Mouse (Mus musculus) thymus, adult 2 months (tissue): ENCODE measurements at regions not wholly inside any gene's neighbourhood (a gene's known extent, or its start where the extent isn't known, plus 50 kb on each side); places are given as distances from the start of the nearest gene placed in this dataset.

Experiments used
- DNase-seq: peaks from one replicate; pipeline ENCODE4 v3.0.0; 2021
- H3K27ac ChIP-seq: fragments of 200-500 bp; 2 replicates; pipeline ENCODE4 v1.5.1; 2012; ENCODE audit warnings: low read length, control low read depth; ENCODE audit not compliant: control insufficient read depth, insufficient read depth
- H3K27me3 ChIP-seq: fragments of 200-500 bp; 2 replicates; pipeline ENCODE4 v1.6.1; 2012; ENCODE audit warnings: mild to moderate bottlenecking, low read length, moderate library complexity, mixed read lengths; ENCODE audit not compliant: control insufficient read depth, insufficient read depth
- H3K36me3 ChIP-seq: fragments of 200-500 bp; 2 replicates; pipeline ENCODE4 v1.6.1; 2012; ENCODE audit warnings: mild to moderate bottlenecking, low read length, moderate library complexity; ENCODE audit not compliant: control insufficient read depth, insufficient read depth
- H3K4me1 ChIP-seq: fragments of 200-500 bp; replicated peaks from 2 replicates; pipeline ENCODE4 v1.6.1; 2012; ENCODE audit warnings: low read length; ENCODE audit not compliant: control insufficient read depth, insufficient read depth
- H3K4me3 ChIP-seq: fragments of 200-500 bp; 2 replicates; pipeline ENCODE4 v1.5.1; 2012; ENCODE audit warnings: mild to moderate bottlenecking, low read length, control low read depth, moderate library complexity; ENCODE audit not compliant: control insufficient read depth, insufficient read depth
- CTCF ChIP-seq: fragments of 200-500 bp; IDR thresholded peaks from 2 replicates; pipeline ENCODE4 v1.5.1; 2012; ENCODE audit warnings: mild to moderate bottlenecking, control low read depth, low read length, moderate library complexity, borderline replicate concordance; ENCODE audit not compliant: control insufficient read depth, poor library complexity, insufficient read depth; ENCODE audit errors: extremely low read depth
- POLR2A ChIP-seq: fragments of 200-500 bp; IDR thresholded peaks from 2 replicates; pipeline ENCODE4 v1.6.1; 2012; ENCODE audit warnings: mild to moderate bottlenecking, low read length, control low read depth, moderate library complexity; ENCODE audit not compliant: control insufficient read depth, poor library complexity, insufficient read depth; ENCODE audit errors: extremely low read depth
- WGBS: fragments of 180-500 bp; shearing (Covaris S2); methylation state at CpG from one replicate; pipeline ENCODE4 v1.1.7; 2018; 5-methylcytosine and 5-hydroxymethylcytosine counted together

DNA sequence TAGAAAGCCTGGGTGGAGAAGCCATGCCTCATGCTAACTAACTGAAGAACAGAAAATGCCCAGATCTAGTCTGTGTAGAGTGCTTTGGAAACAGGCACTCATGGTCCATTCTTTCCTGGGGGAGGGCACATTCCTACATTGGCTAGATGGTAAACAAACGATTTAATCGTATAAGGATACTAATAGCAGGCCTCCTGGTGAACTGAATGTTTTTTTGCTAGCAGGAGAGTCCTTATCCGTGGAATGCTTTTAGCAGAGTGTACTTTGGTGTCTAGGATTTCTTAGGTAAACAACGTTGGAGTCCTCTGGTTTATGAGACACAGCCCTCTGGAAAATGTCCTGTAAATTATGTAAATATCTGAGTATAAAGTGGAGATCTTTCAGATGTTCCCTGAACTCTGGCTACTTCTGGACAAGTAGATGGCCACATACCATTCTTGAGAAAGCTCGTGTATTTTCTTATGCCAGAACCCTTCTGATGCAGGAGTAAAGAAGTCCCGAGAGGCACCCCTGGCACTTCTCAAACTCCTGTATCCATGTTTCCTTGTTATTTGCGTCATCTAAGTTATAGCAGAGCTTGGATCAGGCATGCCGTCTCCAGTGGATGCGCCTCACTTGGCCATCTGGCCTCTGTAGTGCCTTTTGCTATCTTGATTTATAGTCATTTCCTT lies 216.6 kb upstream of the Kif2a start:
- no peaks in the 10 kb centered on the region for H3K4me1 ChIP-seq
- no peak for DNase-seq
- TF ChIP-seq CTCF (no peak), POLR2A (no peak)
- 84% methylated on average over 9 of the region's 9 CpGs for WGBS
- H3K27ac ChIP-seq, result no peak overlapping the region
- no peak overlapping the region for H3K4me3 ChIP-seq
- no peaks in the 10 kb centered on the region for H3K27me3 ChIP-seq
- H3K36me3 ChIP-seq, result no peaks in the 10 kb centered on the region

DNA sequence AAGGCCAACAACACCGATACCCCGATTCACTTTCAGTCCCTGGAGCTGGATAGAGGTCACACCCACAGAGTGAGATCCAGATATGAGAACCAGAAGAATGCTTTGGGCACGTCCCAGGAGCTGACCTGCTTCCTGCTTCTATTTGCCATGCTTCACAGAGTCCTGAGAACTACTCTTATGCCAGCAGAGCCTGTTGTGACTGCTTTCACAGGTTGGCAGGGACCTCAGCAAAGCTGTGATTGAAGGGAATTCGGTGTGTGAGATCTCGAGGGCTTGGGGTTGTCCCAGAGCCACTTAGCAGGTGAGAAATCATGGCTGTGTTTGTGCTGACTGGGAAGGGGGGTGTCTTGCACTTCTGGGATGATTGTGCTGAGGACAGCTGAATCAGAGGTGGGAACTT lies 197.5 kb upstream of the Kif2a start:
- DNase-seq, result no peak
- 68% methylated on average over 5 of the region's 5 CpGs for WGBS
- no peaks in the 10 kb centered on the region for H3K36me3 ChIP-seq
- no peak overlapping the region for H3K27ac ChIP-seq
- TF ChIP-seq CTCF (no peak), POLR2A (no peak)
- no peaks in the 10 kb centered on the region for H3K27me3 ChIP-seq
- no peaks in the 10 kb centered on the region for H3K4me1 ChIP-seq
- H3K4me3 ChIP-seq, result no peak overlapping the region

DNA sequence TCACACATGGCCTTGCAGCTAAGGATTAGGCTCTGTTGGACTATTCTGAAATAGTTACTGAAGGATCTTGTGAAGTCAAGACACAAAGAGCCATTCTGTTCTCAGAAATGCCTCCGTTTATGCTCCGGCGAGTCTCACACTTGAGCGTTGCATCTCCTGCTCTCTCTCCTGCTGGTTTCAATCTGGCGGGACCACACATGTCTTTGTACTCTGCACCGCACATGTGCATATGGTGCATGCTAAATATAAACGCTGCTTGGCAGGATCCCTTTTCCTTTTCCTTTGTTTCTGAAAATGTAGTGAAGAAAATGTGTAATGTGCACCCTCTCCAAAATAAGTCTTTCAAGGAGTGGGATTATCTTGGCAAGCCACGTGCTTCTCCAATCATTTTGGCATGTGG lies 196.4 kb upstream of the Kif2a start:
- 94% methylated on average over 8 of the region's 8 CpGs for WGBS
- H3K4me3 ChIP-seq, result no peak overlapping the region
- TF ChIP-seq CTCF, result no peak
- H3K27me3 ChIP-seq, result no peaks in the 10 kb centered on the region
- no peaks in the 10 kb centered on the region for H3K4me1 ChIP-seq
- DNase-seq, result no peak
- no peak overlapping the region for H3K27ac ChIP-seq
- no peaks in the 10 kb centered on the region for H3K36me3 ChIP-seq

DNA sequence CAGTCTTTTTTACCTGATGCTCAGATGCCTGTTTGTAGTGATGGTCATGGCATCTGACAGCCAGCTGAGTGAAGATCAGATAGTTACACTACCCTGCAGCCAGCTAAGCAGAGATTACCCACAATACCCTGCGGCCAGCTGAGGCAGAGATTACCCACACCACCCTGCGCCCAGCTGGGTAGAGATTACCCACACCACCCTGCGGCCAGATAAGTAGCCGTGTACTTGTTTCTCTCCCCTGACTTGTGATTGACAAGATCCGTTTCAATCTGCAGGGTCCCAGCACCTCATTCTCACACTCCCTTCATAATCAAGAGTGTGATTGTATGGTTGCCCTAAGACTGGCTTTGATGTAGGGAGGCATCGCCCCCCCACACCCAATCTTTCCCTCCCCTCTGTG lies 195.9 kb upstream of the Kif2a start:
- H3K36me3 ChIP-seq, result no peaks in the 10 kb centered on the region
- H3K27ac ChIP-seq, result no peak overlapping the region
- H3K4me3 ChIP-seq, result no peak overlapping the region
- no peaks in the 10 kb centered on the region for H3K4me1 ChIP-seq
- no peak for DNase-seq
- no peaks in the 10 kb centered on the region for H3K27me3 ChIP-seq
- 92% methylated on average over 6 of the region's 6 CpGs for WGBS
- TF ChIP-seq POLR2A (no peak), CTCF (no peak)

DNA sequence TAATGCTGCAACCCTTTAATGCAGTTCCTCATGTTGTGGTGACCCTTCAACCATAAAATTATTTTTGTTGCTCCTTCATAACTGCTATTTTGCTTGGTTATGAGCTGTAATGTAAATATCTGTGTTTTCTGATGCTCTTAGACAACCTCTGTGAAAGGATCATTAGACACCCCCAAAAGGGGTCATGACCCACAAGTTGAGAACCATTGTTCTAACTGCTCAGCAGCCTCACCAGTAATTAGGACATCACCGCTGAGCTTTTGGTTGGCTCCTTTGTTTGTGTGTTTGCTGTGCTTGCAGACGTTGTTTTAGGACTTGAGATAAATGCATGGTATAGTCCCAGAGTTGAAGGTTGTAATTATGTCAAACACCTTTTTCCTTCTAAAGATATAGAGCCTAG lies 191.4 kb upstream of the Kif2a start:
- no peaks in the 10 kb centered on the region for H3K36me3 ChIP-seq
- WGBS, result 78% methylated on average over 2 of the region's 2 CpGs
- no peaks in the 10 kb centered on the region for H3K4me1 ChIP-seq
- no peak for DNase-seq
- H3K27ac ChIP-seq, result no peak overlapping the region
- TF ChIP-seq POLR2A, result no peak
- TF ChIP-seq CTCF, result no peak
- H3K4me3 ChIP-seq, result no peak overlapping the region
- H3K27me3 ChIP-seq, result no peaks in the 10 kb centered on the region

DNA sequence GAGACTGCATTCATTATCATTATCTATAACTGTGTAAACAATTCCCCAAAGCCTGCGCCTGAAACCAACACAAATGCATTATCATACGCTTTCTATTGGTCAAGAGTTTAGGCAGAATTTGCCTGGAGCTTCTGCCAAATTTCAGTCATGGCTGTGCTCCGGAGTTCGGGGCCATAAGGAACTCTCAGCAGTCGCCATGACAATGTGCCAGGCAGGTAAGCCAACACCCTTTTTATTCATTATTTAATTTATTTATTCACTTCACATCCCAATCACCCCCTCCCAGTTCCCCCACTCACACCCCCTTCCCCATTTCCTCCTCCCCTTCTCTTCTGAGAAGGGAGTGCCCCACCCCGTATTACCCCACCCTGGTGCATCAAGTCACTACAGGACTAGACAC lies 188.8 kb upstream of the Kif2a start:
- 91% methylated on average over 6 of the region's 6 CpGs for WGBS

DNA sequence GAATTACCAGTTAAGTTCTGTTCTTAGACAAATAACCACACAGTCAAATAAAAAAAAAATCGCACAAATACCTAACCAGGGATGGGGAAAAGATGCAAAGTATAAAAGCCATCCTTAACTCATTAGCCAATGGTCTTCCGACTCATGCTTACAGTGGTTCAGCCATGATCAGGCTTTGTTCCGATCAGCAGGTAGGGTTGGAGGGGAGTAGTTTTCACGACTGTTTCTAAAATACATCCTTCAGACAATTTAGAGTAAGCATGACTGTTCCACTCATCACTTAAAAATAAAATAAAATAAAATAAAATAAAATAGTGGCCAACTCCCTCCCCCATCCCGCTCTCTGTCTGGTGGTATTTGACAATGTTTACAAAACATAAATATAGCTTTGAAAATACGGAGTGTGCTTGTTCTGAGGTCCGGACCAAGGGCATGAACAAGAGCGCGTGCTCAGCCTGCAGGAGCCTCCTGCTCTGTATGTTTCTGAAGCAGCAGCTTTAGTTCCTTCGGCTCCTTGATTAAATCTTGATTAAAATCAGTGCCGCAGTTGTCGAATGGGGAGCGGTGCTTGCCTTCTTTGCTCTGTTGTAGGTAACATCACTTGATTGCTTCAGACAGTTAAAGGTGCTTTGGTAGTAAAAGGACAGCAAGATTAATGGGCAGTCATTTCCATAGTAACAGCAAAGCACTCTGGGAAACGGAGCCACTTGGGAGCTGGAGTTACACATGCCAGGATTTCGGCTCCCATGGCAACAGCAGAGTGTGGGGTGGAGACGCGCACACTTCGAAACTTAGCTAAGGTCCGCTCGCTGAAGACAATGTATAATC lies 185.6 kb upstream of the Kif2a start:
- no peaks in the 10 kb centered on the region for H3K27me3 ChIP-seq
- no peak for TF ChIP-seq POLR2A
- TF ChIP-seq CTCF, result no peak
- DNase-seq, result no peak
- no peaks in the 10 kb centered on the region for H3K36me3 ChIP-seq
- H3K4me3 ChIP-seq, result no peak overlapping the region
- no peak overlapping the region for H3K27ac ChIP-seq
- WGBS, result 79% methylated on average over 20 of the region's 20 CpGs
- H3K4me1 ChIP-seq, result no peaks in the 10 kb centered on the region

More for the DNA sequence above, 188.8 kb upstream of the Kif2a start:
- H3K4me1 ChIP-seq, result no peaks in the 10 kb centered on the region
- TF ChIP-seq POLR2A (no peak), CTCF (no peak)
- H3K27me3 ChIP-seq, result no peaks in the 10 kb centered on the region
- no peak overlapping the region for H3K4me3 ChIP-seq
- DNase-seq, result no peak
- no peak overlapping the region for H3K27ac ChIP-seq
- no peaks in the 10 kb centered on the region for H3K36me3 ChIP-seq
